Mouse (Mus musculus) cerebellum, postnatal 4 days (tissue): ENCODE results near the gene Arid5b.

ENCODE experiments used
- DNase-seq, 2 experiments: peaks; one replicate each; pipeline ENCODE4 v3.0.0; 2022; ENCODE audit warnings: low spot score in 2 of 2, mixed read lengths in 1 of 2

The Arid5b gene

GRCm38 (mm10) chr10:68052307-68052706 lies 226.2 kb downstream of the Arid5b start:
- no peak for DNase-seq

GRCm38 (mm10) chr10:68051316-68051933 lies 227.1 kb downstream of the Arid5b start:
- no peak for DNase-seq

DNA sequence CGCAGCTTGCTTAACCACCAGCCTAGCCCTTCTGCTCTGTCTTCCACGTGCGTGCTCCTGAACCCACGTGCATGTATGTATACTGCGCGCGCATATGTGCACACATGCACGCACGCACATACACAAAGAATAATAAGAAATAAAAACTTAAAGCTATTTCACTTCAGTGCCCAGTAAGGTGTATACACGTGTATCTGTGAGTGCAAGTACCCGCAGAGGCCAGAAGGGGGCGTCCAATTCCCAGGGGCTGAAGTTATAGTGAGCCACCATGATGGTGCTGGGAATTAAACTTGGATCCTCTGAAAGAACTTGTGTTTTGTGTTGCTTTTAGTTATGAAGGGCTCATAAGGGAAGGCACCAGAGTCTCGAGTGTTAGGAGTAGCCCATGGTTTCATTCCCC lies 227.7 kb downstream of the Arid5b start:
- DNase-seq, result no peak

DNA sequence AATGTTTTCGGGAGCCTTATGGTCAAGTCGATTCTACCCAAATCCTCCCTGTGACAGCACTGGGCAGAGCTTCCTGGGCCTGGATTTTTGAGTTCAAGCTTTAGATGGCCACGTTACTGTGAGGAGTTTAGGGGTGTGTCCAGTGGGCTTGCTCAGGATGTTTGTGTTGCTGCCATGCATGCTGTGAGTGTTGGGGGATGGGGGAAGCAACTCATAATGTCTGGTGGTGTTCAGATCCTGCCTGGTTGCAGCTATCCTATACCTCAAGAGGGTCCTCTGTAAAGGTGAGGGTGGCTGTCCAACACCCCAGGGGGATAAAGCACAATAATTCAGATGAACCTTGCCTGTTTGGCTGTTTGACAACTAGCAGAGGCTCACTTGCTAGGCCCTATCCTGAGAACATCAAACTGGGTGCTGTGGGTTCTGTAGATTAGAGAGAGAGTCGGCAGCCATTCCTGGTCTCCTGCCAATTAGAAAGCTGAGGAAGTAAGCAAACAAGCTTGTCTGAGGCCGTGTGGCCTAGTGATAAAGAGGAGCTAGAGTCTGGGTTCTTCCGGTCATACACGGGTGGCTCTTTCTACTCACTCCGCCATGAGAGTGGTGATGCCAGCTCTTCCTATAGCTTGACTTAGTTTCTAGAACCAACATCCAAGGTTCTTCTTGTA lies 229.8 kb downstream of the Arid5b start:
- no peak for DNase-seq

DNA sequence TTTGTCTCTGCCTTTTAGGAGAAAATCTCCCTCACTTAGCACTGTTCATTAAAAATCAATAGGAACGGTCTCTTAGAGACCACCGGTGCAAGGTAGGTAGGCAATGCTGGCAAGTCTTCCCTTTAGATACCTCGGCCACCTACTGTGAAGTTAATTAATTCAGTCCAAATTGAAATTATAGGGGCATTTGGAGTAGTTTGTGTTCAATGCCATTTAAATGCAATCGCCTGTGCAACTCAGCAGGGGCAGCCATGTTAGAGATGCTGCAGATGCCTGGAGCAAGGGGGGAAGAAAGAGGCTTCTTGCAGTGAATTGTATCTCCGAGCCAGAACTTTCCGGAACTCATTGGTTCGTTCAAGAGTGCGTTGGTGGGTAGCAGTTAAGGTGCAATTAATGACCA lies 233.7 kb downstream of the Arid5b start:
- no peak for DNase-seq

- DNase-seq, result no peak
Measured at GRCm38 (mm10) chr10:68043973-68044372, 234.6 kb downstream of the Arid5b start.
